ENCODE assay signal across 10 mouse cellular contexts in the genomic region with DNA sequence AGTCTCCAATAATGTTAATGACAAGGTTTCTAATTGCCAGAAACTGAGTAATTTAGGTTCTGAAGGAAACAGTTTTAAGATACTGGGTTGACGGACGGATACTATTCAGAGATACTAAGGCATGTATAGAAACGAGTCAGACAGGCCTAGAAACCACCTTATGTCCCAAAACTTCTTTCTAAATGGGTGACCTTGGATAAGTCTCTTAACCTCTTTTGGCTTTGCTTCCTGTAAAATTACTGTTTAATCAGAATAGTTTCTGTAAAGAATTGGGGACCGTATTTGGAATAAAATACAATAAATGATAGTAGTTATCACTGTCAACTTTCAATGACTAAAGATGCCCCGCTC. TPM values are rescaled to one million over a fixed set of nuclear protein-coding genes. Genes with fewer than 3 reads are reported as not detected.
DNase-seq lines count a peak whose midpoint lies in the region; ATAC-seq and TF ChIP-seq lines count a peak whose summit lies in the region.
"Had no signal": no experiment of that assay in that cellular context is flagged by ENCODE, and none has a peak within 500 bp of the region (broad histone marks: within the 10 kb centered on the region; RNA-seq: fewer than 3 reads in every experiment).

No protein-coding gene starts in this region.

- no peak overlapping the region for H3K9ac ChIP-seq in kidney, embryonic 16.5 days (replicated peaks; ENCODE audit: low read length)
- no peak overlapping the region for H3K9ac ChIP-seq in embryonic facial prominence, embryonic 12.5 days
- no peak overlapping the region for H3K9ac ChIP-seq in hindbrain, postnatal 0 days (replicated peaks; ENCODE audit: low read length)
- no peak overlapping the region for H3K9ac ChIP-seq in midbrain, embryonic 15.5 days

- peak overlapping the region; percentile 82 for H3K4me3 ChIP-seq in kidney, embryonic 16.5 days (ENCODE audit: low read length)
- H3K4me3 ChIP-seq in embryonic facial prominence, embryonic 12.5 days, result peak overlapping the region; percentile 91
- H3K4me3 ChIP-seq in hindbrain, postnatal 0 days (ENCODE audit: low read length), result peak overlapping the region; percentile 90
- H3K4me3 ChIP-seq in midbrain, embryonic 15.5 days, result peak overlapping the region; percentile 93

- H3K27ac ChIP-seq in kidney, embryonic 16.5 days (ENCODE audit: low read length), result no peak overlapping the region; the same call in 1 of the 2 replicates
- H3K27ac ChIP-seq in embryonic facial prominence, embryonic 12.5 days, result no peak overlapping the region
- peak overlapping the region; percentile 17 for H3K27ac ChIP-seq in hindbrain, postnatal 0 days
- H3K27ac ChIP-seq in midbrain, embryonic 15.5 days, result peak overlapping the region; percentile 99

- no peak for DNase-seq in kidney, postnatal 4 days
- DNase-seq in hindbrain, postnatal 0 days (ENCODE audit: low spot score), result no peak
- DNase-seq in ovary, postnatal 14 days (ENCODE audit: low spot score), result no peak
- no peak for DNase-seq in frontal cortex, adult 2 months (ENCODE audit: extremely low spot score in 1 of 2, low spot score in 1 of 2)
- DNase-seq in thymus, postnatal 0 days (ENCODE audit: low spot score), result no peak

- no peaks in the 10 kb centered on the region for H3K9me3 ChIP-seq in kidney, embryonic 16.5 days (ENCODE audit: low read length)
- H3K9me3 ChIP-seq in embryonic facial prominence, embryonic 12.5 days, result no peaks in the 10 kb centered on the region
- no peaks in the 10 kb centered on the region for H3K9me3 ChIP-seq in hindbrain, postnatal 0 days (ENCODE audit: low read length)
- H3K9me3 ChIP-seq in midbrain, embryonic 15.5 days, result no peaks in the 10 kb centered on the region

- H3K36me3 ChIP-seq in kidney, embryonic 16.5 days (ENCODE audit: insufficient read depth, low read length), result no peaks in the 10 kb centered on the region
- no peaks in the 10 kb centered on the region for H3K36me3 ChIP-seq in embryonic facial prominence, embryonic 12.5 days
- no peaks in the 10 kb centered on the region for H3K36me3 ChIP-seq in hindbrain, postnatal 0 days (ENCODE audit: insufficient read depth, low read length)
- no peaks in the 10 kb centered on the region for H3K36me3 ChIP-seq in midbrain, embryonic 15.5 days (replicated peaks)

- WGBS in kidney, embryonic 16.5 days, result 14% methylated on average over 5 of the region's 5 CpGs
- WGBS in embryonic facial prominence, embryonic 12.5 days, result 13% methylated on average over 5 of the region's 5 CpGs
- 7% methylated on average over 5 of the region's 5 CpGs for WGBS in hindbrain, postnatal 0 days
- 13% methylated on average over 5 of the region's 5 CpGs for WGBS in midbrain, embryonic 15.5 days

- H3K4me2 ChIP-seq in kidney, embryonic 16.5 days (replicated peaks; ENCODE audit: low read depth, low read length), result peak overlapping the region; percentile 81
- peak overlapping the region; percentile 43 for H3K4me2 ChIP-seq in embryonic facial prominence, embryonic 12.5 days (replicated peaks)
- peak overlapping the region; percentile 47 for H3K4me2 ChIP-seq in hindbrain, postnatal 0 days (ENCODE audit: low read depth, low read length)
- peak overlapping the region; percentile 41 for H3K4me2 ChIP-seq in midbrain, embryonic 15.5 days

- no peaks in the 10 kb centered on the region for H3K27me3 ChIP-seq in kidney, embryonic 16.5 days (ENCODE audit: insufficient read depth, low read length)
- no peaks in the 10 kb centered on the region for H3K27me3 ChIP-seq in embryonic facial prominence, embryonic 12.5 days
- no peaks in the 10 kb centered on the region for H3K27me3 ChIP-seq in hindbrain, postnatal 0 days (ENCODE audit: insufficient read depth, low read length)
- H3K27me3 ChIP-seq in midbrain, embryonic 15.5 days (replicated peaks), result no peaks in the 10 kb centered on the region

- H3K4me1 ChIP-seq in kidney, embryonic 16.5 days (ENCODE audit: insufficient read depth, low read length), result peaks cover 35% of the 10 kb centered on the region
- H3K4me1 ChIP-seq in embryonic facial prominence, embryonic 12.5 days, result peaks cover 25% of the 10 kb centered on the region
- 0 out of 2 replicates have a peak, but pooled peaks cover 9% of the 10 kb centered on the region for H3K4me1 ChIP-seq in hindbrain, postnatal 0 days (ENCODE audit: insufficient read depth, low read length)
- peaks cover 26% of the 10 kb centered on the region for H3K4me1 ChIP-seq in midbrain, embryonic 15.5 days

- no peak for ATAC-seq in kidney, embryonic 16.5 days (ENCODE audit: low FRiP score, low TSS enrichment)
- no peak for ATAC-seq in embryonic facial prominence, embryonic 12.5 days (ENCODE audit: insufficient number of reproducible peaks, insufficient read depth, low FRiP score, low TSS enrichment)
- no peak for ATAC-seq in hindbrain, postnatal 0 days
- ATAC-seq in midbrain, embryonic 15.5 days (replicated peaks), result no peak

- no peak for TF ChIP-seq CTCF in hindbrain, postnatal 0 days (IDR thresholded peaks at IDR 0.05; ENCODE audit: low read depth)

RNA-seq across cellular contexts. Expression of a gene that starts 0.9 kb away (rescaled TPM):
- polyA plus RNA-seq in kidney, embryonic 16.5 days (2015; fragmentation: Nextera tagmentation; extraction: Ambion mirVana), result 27.4 and 33.9 TPM in 2 replicates
- polyA plus RNA-seq in embryonic facial prominence, embryonic 12.5 days (2016; fragmentation: Nextera tagmentation; extraction: Ambion mirVana), result 37.7 and 40.8 TPM in 2 replicates
- total RNA-seq in hindbrain, postnatal 0 days (2014; rRNA removed), result 27.2 and 33.5 TPM in 2 replicates
- 30.8 and 32.2 TPM in 2 replicates for polyA plus RNA-seq in hindbrain, postnatal 0 days (2015; fragmentation: Nextera tagmentation; extraction: Ambion mirVana)
- 39.3 and 47.2 TPM in 2 replicates for polyA plus RNA-seq in midbrain, embryonic 15.5 days (2015; fragmentation: Nextera tagmentation; extraction: Ambion mirVana)
- 21.4 and 43.0 TPM in 2 replicates for polyA plus RNA-seq in frontal cortex, adult 2 months (2012; rRNA removed)
- polyA plus RNA-seq in thymus, postnatal 0 days (2015; fragmentation: Nextera tagmentation; extraction: Ambion mirVana), result 16.2 and 23.9 TPM in 2 replicates

RNA-seq across cellular contexts. Expression of a gene that starts 38.6 kb away (rescaled TPM):
- polyA plus RNA-seq in kidney, embryonic 16.5 days (2015; fragmentation: Nextera tagmentation; extraction: Ambion mirVana), result 5.4 and 6.3 TPM in 2 replicates
- 2.6 and 3.0 TPM in 2 replicates for polyA plus RNA-seq in embryonic facial prominence, embryonic 12.5 days (2016; fragmentation: Nextera tagmentation; extraction: Ambion mirVana)
- 0.90 and 0.94 TPM in 2 replicates for total RNA-seq in hindbrain, postnatal 0 days (2014; rRNA removed)
- 0.21 and 0.33 TPM in 2 replicates for polyA plus RNA-seq in hindbrain, postnatal 0 days (2015; fragmentation: Nextera tagmentation; extraction: Ambion mirVana)
- 0.36 and 0.52 TPM in 2 replicates for polyA plus RNA-seq in midbrain, embryonic 15.5 days (2015; fragmentation: Nextera tagmentation; extraction: Ambion mirVana)
- polyA plus RNA-seq in frontal cortex, adult 2 months (2012; rRNA removed), result 0.68 and 0.86 TPM in 2 replicates
- 5.1 and 5.4 TPM in 2 replicates for polyA plus RNA-seq in thymus, postnatal 0 days (2015; fragmentation: Nextera tagmentation; extraction: Ambion mirVana)
- total RNA-seq: common myeloid progenitor, adult 5-6 weeks; layer of hippocampus, postnatal 36 days had no signal

Comparison
In these comparisons a context has a peak if more than half of its experiments do, and no peak if none do; other contexts are left out.
1. H3K27ac ChIP-seq: peak in hindbrain, postnatal 0 days (single experiment) and midbrain, embryonic 15.5 days (single experiment); none in kidney, embryonic 16.5 days (single experiment) and embryonic facial prominence, embryonic 12.5 days (single experiment).
2. Peak in every context shown above with its lines, with median percentiles within 50 percentile points of each other: H3K4me2 ChIP-seq and H3K4me3 ChIP-seq.